Mouse (Mus musculus): ENCODE data around the gene Itgb3.

DNA sequence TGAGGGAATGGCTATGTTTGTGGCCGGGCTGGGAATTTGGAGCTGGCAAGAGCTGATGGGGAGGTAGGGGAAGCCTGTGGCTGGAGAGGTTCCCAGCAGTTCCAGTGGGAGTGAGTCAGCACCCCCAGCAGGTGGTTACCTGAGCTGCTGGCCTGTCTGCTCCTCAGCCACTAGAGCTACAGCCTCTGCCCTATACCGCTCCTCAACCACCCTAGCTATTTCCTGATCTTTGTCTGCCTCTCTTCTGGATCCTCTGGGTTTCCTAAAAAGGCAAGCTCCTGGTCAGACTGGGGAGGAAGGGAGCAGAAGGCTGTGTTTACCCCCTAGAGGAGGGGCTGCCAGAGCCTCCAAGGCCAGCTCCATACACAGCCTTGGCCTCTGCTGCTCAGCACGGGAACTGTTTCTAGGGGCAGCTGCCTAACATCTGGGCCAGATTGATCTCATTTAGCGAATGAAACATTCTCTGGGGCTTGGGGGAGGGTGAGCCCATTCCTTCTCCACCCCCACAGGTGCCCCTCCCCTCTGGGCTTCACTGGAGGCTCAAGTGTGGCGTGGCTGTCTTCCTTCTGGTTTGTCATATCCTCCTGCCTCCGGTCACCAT lies 17.1 kb downstream of the Itgb3 start:
- TF ChIP-seq POLR2A (IDR thresholded peaks at IDR 0.05; ENCODE audit: insufficient read length, low read depth): no peak
- no peak for TF ChIP-seq USF1 (IDR thresholded peaks at IDR 0.05; ENCODE audit: low read depth)
- no peak for TF ChIP-seq CEBPB (IDR thresholded peaks at IDR 0.05; ENCODE audit: insufficient read depth, poor library complexity, severe bottlenecking)
